Mouse (Mus musculus) stomach, embryonic 16.5 days (tissue): ENCODE measurements around the gene Xaf1. TPM values are rescaled to one million over a fixed set of nuclear protein-coding genes. Genes with fewer than 3 reads are reported as not detected.
"Not testable (repeated sequence)": the region's sequence is repeated elsewhere in the genome, so short reads cannot be mapped to it uniquely, and the experiment has no call there.

Experiments
- ATAC-seq: fragments of 200-750 bp; cut with Nextera tagmentation; 2 replicates; pipeline ENCODE4 v1.8.0; 2017; ENCODE audit warnings: moderate number of reproducible peaks, moderate TSS enrichment; ENCODE audit not compliant: insufficient read depth, low FRiP score
- H3K27ac ChIP-seq: fragments of 300-500 bp; sonication (generic); 2 replicates; pipeline ENCODE4 v1.5.1; 2014; ENCODE audit warnings: low read length
- H3K27me3 ChIP-seq: fragments of 300-500 bp; sonication (generic); 2 replicates; pipeline ENCODE4 v1.6.1; 2014; ENCODE audit warnings: low read length, control low read depth, mixed read lengths; ENCODE audit not compliant: control insufficient read depth, insufficient read depth
- H3K36me3 ChIP-seq: fragments of 300-500 bp; sonication (generic); 2 replicates; pipeline ENCODE4 v1.6.1; 2014; ENCODE audit warnings: low read length; ENCODE audit not compliant: control insufficient read depth, insufficient read depth
- H3K4me1 ChIP-seq: fragments of 300-500 bp; sonication (generic); 2 replicates; pipeline ENCODE4 v1.6.1; 2014; ENCODE audit warnings: low read length, control low read depth, mixed read lengths; ENCODE audit not compliant: control insufficient read depth, insufficient read depth
- H3K4me2 ChIP-seq: fragments of 300-500 bp; sonication (generic); 2 replicates; pipeline ENCODE4 v1.6.1; 2014; ENCODE audit warnings: low read depth, low read length, mixed read lengths
- H3K4me3 ChIP-seq: fragments of 300-500 bp; sonication (generic); replicated peaks from 2 replicates; pipeline ENCODE4 v1.5.1; 2014; ENCODE audit warnings: mild to moderate bottlenecking, low read length
- H3K9ac ChIP-seq: fragments of 300-500 bp; sonication (generic); 2 replicates; pipeline ENCODE4 v1.6.1; 2014; ENCODE audit warnings: low read length
- H3K9me3 ChIP-seq: fragments of 300-500 bp; sonication (generic); replicated peaks from 2 replicates; pipeline ENCODE4 v1.6.1; 2016; ENCODE audit warnings: low read length, control low read depth; ENCODE audit not compliant: control insufficient read depth
- WGBS: fragments of 180-500 bp; shearing (Covaris S2); extraction: QIAGEN DNeasy Blood & Tissue Kit; methylation state at CpG from one replicate; pipeline ENCODE4 v1.1.7; 2014; 5-methylcytosine and 5-hydroxymethylcytosine counted together
- polyA plus RNA-seq: library from polyadenylated mRNA; unstranded; fragments of >200 nt; fragmentation: Nextera tagmentation; extraction: Ambion mirVana; gene quantifications from 2 replicates; pipeline ENCODE4 v1.2.1, GENCODE M21; 2015

Xaf1 gene
- polyA plus RNA-seq, 1 experiment from 2014 or later: 4.3 TPM

- Histone ChIP-seq H3K4me1 (peaks cover 2% of the 10 kb centered on the region; the same call in 1 of the 2 replicates), H3K9me3 (no peaks in the 10 kb centered on the region), H3K27ac (no peak overlapping the region), H3K27me3 (no peaks in the 10 kb centered on the region), H3K4me3 (no peak overlapping the region), H3K4me2 (no peak overlapping the region), H3K36me3 (no peaks in the 10 kb centered on the region), H3K9ac (no peak overlapping the region)
- WGBS: 83% methylated on average over 4 of the region's 4 CpGs
- ATAC-seq: no peak
Measured at GRCm38 (mm10) chr11:72334653-72335052, 33.2 kb downstream of the Xaf1 start.

DNA sequence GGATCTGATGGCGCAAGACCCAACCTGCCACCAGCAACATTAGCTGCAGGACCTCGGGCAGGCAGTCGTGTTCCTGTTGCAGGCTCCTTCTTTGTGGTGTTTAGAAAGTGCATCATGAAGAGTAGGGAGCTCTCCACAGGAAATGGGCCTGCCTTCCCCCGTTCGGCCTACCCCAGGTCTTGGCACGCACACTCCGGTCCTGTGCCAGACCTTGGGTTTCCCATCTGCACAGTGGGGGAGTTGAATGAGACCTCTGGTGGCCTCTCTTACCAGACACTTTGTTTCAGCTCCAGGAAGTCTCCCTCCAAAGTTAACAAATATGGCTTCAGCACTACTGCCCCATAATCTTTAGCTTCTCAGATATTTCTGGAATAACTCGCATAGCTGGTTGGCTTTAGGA, 35.3 kb downstream of the Xaf1 start:
- Histone ChIP-seq H3K9ac (no peak overlapping the region), H3K4me3 (no peak overlapping the region), H3K4me1 (peaks cover 2% of the 10 kb centered on the region; the same call in 1 of the 2 replicates), H3K27me3 (no peaks in the 10 kb centered on the region), H3K36me3 (no peaks in the 10 kb centered on the region), H3K9me3 (no peaks in the 10 kb centered on the region), H3K27ac (no peak overlapping the region), H3K4me2 (no peak overlapping the region)
- WGBS: 71% methylated on average over 8 of the region's 8 CpGs
- no peak for ATAC-seq

- no peak for ATAC-seq
- 59% methylated on average over 5 of the region's 5 CpGs for WGBS
Measured at GRCm38 (mm10) chr11:72338437-72338871, 37.0 kb downstream of the Xaf1 start.

DNA sequence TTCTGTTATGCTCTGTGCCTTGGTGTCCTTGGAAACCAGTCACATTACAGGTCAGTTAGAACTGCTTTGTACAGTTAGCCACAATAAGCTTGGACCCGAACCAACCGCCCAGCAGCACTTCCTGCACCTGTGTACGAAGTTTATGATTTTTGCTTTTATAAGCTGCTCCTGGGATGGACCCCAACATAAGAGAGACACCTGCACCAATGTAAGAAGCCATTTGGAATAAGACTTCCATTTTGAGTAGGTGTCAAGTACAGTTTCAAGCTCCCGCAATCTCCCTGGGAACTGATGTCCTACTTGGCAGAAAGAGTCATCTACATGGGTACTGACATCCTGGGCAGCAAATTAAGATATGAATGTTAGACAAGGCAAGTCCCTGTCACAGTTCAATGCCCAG, 38.3 kb downstream of the Xaf1 start:
- Histone ChIP-seq H3K4me2 (no peak overlapping the region), H3K9ac (no peak overlapping the region), H3K9me3 (no peaks in the 10 kb centered on the region), H3K27ac (no peak overlapping the region), H3K36me3 (no peaks in the 10 kb centered on the region), H3K4me1 (peaks cover 5% of the 10 kb centered on the region; the same call in 1 of the 2 replicates), H3K4me3 (no peak overlapping the region), H3K27me3 (no peaks in the 10 kb centered on the region)
- no peak for ATAC-seq
- 88% methylated on average over 4 of the region's 4 CpGs for WGBS

More at GRCm38 (mm10) chr11:72338437-72338871, 37.0 kb downstream of the Xaf1 start:
- H3K27ac ChIP-seq: no peak overlapping the region
- H3K4me1 ChIP-seq: peaks cover 5% of the 10 kb centered on the region; the same call in 1 of the 2 replicates
- H3K4me2 ChIP-seq: no peak overlapping the region
- no peaks in the 10 kb centered on the region for H3K36me3 ChIP-seq
- H3K4me3 ChIP-seq: no peak overlapping the region
- no peaks in the 10 kb centered on the region for H3K9me3 ChIP-seq
- H3K9ac ChIP-seq: no peak overlapping the region
- H3K27me3 ChIP-seq: no peaks in the 10 kb centered on the region

GRCm38 (mm10) chr11:72342549-72343237, 41.3 kb downstream of the Xaf1 start:
- H3K36me3 ChIP-seq: no peaks in the 10 kb centered on the region
- H3K4me2 ChIP-seq: peak overlapping the region; percentile 21; the same call in 1 of the 2 replicates
- 0 out of 2 replicates have a peak overlapping the region, but pooled peaks have one; percentile 35 for H3K9ac ChIP-seq
- no peak overlapping the region for H3K4me3 ChIP-seq
- H3K27ac ChIP-seq: no peak overlapping the region
- ATAC-seq: peak; percentile 73; the same call in 1 of the 2 replicates
- H3K9me3 ChIP-seq: no peaks in the 10 kb centered on the region
- 13% methylated on average over 7 of the region's 7 CpGs for WGBS
- no peaks in the 10 kb centered on the region for H3K27me3 ChIP-seq
- H3K4me1 ChIP-seq: peaks cover 5% of the 10 kb centered on the region; the same call in 1 of the 2 replicates

- H3K36me3 ChIP-seq, H3K9me3 ChIP-seq, H3K4me2 ChIP-seq, H3K4me1 ChIP-seq, H3K4me3 ChIP-seq, H3K9ac ChIP-seq, H3K27me3 ChIP-seq, H3K27ac ChIP-seq, ATAC-seq: not testable (repeated sequence)
- 77% methylated on average over 5 of the region's 5 CpGs for WGBS
Measured at GRCm38 (mm10) chr11:72343238-72343625, 41.8 kb downstream of the Xaf1 start.

DNA sequence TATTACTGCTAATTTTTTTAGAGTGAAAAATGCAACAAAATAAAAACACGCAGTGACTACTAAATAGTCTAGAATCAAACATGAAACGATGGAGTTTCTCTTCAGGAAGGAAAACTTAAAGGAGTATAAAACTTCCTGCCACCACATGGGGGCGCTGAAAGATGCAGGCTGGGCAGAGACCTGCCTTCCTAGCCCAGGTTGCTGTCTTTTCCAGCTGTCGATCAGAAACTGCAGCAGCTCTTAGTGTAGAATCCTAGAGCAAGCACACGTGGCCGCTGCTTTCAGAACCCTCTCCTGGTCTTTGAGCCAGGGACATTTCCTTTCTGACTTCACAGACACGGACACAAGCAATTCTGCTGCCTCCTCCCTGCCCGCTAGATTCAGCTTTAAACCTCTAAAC, 42.5 kb downstream of the Xaf1 start:
- no peak for ATAC-seq
- 23% methylated on average over 8 of the region's 8 CpGs for WGBS

GRCm38 (mm10) chr11:72344486-72344885, 43.1 kb downstream of the Xaf1 start:
- Histone ChIP-seq H3K36me3 (no peaks in the 10 kb centered on the region), H3K27me3 (no peaks in the 10 kb centered on the region), H3K9ac (no peak overlapping the region), H3K4me3 (no peak overlapping the region), H3K27ac (no peak overlapping the region), H3K4me1 (peaks cover 9% of the 10 kb centered on the region; the same call in 1 of the 2 replicates), H3K9me3 (no peaks in the 10 kb centered on the region), H3K4me2 (no peak overlapping the region)
- WGBS: 85% methylated on average over 11 of the region's 11 CpGs
- ATAC-seq: no peak

More for the DNA sequence above, 42.5 kb downstream of the Xaf1 start:
- Histone ChIP-seq H3K9ac (no peak overlapping the region), H3K36me3 (no peaks in the 10 kb centered on the region), H3K9me3 (no peaks in the 10 kb centered on the region), H3K27me3 (no peaks in the 10 kb centered on the region), H3K4me3 (no peak overlapping the region), H3K27ac (no peak overlapping the region), H3K4me1 (peaks cover 6% of the 10 kb centered on the region; the same call in 1 of the 2 replicates), H3K4me2 (no peak overlapping the region)

- Histone ChIP-seq H3K9ac (no peak overlapping the region), H3K9me3 (no peaks in the 10 kb centered on the region), H3K27me3 (no peaks in the 10 kb centered on the region), H3K4me3 (no peak overlapping the region), H3K4me2 (no peak overlapping the region), H3K4me1 (peaks cover 9% of the 10 kb centered on the region; the same call in 1 of the 2 replicates), H3K27ac (no peak overlapping the region), H3K36me3 (no peaks in the 10 kb centered on the region)
- no peak for ATAC-seq
- 42% methylated on average over 10 of the region's 10 CpGs for WGBS
Measured at GRCm38 (mm10) chr11:72348563-72348962, 47.1 kb downstream of the Xaf1 start.
